Mouse (Mus musculus) left cerebral cortex, adult 18-20 months (tissue): ENCODE results near the gene Cxcl16. TPM values are rescaled to one million over a fixed set of nuclear protein-coding genes. Genes with fewer than 3 reads are reported as not detected.
"Not testable (repeated sequence)": the region's sequence is repeated elsewhere in the genome, so short reads cannot be mapped to it uniquely, and the experiment has no call there.

Source experiments
- DNase-seq, 2 experiments: peaks; one replicate each; pipeline ENCODE4 v3.0.0; 2021 to 2022; ENCODE audit warnings: low spot score in 2 of 2, mixed read lengths in 1 of 2
- total RNA-seq, 2 experiments: library from RNA; stranded (reverse); gene quantifications; 2 replicates each; pipeline ENCODE4 v1.2.3; 2021

Gene Cxcl16
- total RNA-seq, 2 experiments from 2014 or later: 0.42 to 1.4 TPM

- DNase-seq: no peak
These were observed 6.3 kb downstream of the Cxcl16 start for GRCm38 (mm10) chr11:70453261-70454044.

GRCm38 (mm10) chr11:70451797-70452498 lies 7.8 kb downstream of the Cxcl16 start, which contains the start of gene Med11:
Gene Med11, plus strand, starts transcription at chr11:70451919.
- DNase-seq: peak; percentile 93 to 97

- DNase-seq: no peak
These were observed 8.9 kb downstream of the Cxcl16 start for GRCm38 (mm10) chr11:70450926-70451325.

- DNase-seq: no peak
These were observed 12.4 kb downstream of the Cxcl16 start for GRCm38 (mm10) chr11:70447373-70447772.

- no peak for DNase-seq
These were observed 13.0 kb downstream of the Cxcl16 start for GRCm38 (mm10) chr11:70446756-70447155.

- no peak for DNase-seq
These were observed 15.1 kb downstream of the Cxcl16 start for GRCm38 (mm10) chr11:70444667-70445066.

- DNase-seq: no peak
These were observed 15.8 kb downstream of the Cxcl16 start for GRCm38 (mm10) chr11:70443964-70444363.

- no peak for DNase-seq
These were observed 17.9 kb downstream of the Cxcl16 start for GRCm38 (mm10) chr11:70441882-70442281.

- DNase-seq: no peak
These were observed 19.1 kb downstream of the Cxcl16 start for GRCm38 (mm10) chr11:70440637-70441036.

- DNase-seq: no peak
These were observed 20.9 kb downstream of the Cxcl16 start for GRCm38 (mm10) chr11:70438728-70439374.

GRCm38 (mm10) chr11:70437426-70437825 lies 22.4 kb downstream of the Cxcl16 start:
- DNase-seq: no peak

- no peak for DNase-seq
These were observed 24.3 kb downstream of the Cxcl16 start for GRCm38 (mm10) chr11:70435476-70435875.

GRCm38 (mm10) chr11:70433951-70434350 lies 25.8 kb downstream of the Cxcl16 start:
- DNase-seq: no peak

GRCm38 (mm10) chr11:70433569-70433943 lies 26.2 kb downstream of the Cxcl16 start:
- no peak for DNase-seq

- DNase-seq: peak; percentile 39 to 60
These were observed 26.8 kb downstream of the Cxcl16 start for GRCm38 (mm10) chr11:70432895-70433568.

- DNase-seq: peak; percentile 98
These were observed 27.5 kb downstream of the Cxcl16 start, which contains the start of gene Arrb2 for GRCm38 (mm10) chr11:70432048-70432894. Gene Arrb2, plus strand, starts transcription at chr11:70432635.

GRCm38 (mm10) chr11:70431574-70431973 lies 28.2 kb downstream of the Cxcl16 start:
- no peak for DNase-seq

GRCm38 (mm10) chr11:70426598-70426997 lies 33.2 kb downstream of the Cxcl16 start:
- not testable (repeated sequence) for DNase-seq

GRCm38 (mm10) chr11:70419486-70419885 lies 40.3 kb downstream of the Cxcl16 start:
- no peak for DNase-seq

- no peak for DNase-seq
These were observed 41.6 kb downstream of the Cxcl16 start for GRCm38 (mm10) chr11:70418199-70418598.
